Mouse (Mus musculus) neural tube, embryonic 13.5 days (tissue): ENCODE measurements around the gene Parl. TPM values are rescaled to one million over a fixed set of nuclear protein-coding genes. Genes with fewer than 3 reads are reported as not detected.

Source experiments
- ATAC-seq: fragments of 200-750 bp; cut with Nextera tagmentation; 2 replicates; pipeline ENCODE4 v1.8.0; 2017; ENCODE audit warnings: low read depth, mild to moderate bottlenecking, moderate TSS enrichment, moderate library complexity
- H3K27ac ChIP-seq: fragments of 300-500 bp; sonication (generic); replicated peaks from 2 replicates; pipeline ENCODE4 v1.5.1; 2015; ENCODE audit warnings: moderate library complexity, mild to moderate bottlenecking, inconsistent platforms
- H3K27me3 ChIP-seq: fragments of 300-500 bp; sonication (generic); 2 replicates; pipeline ENCODE4 v1.6.1; 2015; ENCODE audit warnings: mild to moderate bottlenecking, inconsistent platforms
- H3K36me3 ChIP-seq: fragments of 300-500 bp; sonication (generic); 2 replicates; pipeline ENCODE4 v1.6.1; 2015; ENCODE audit warnings: mild to moderate bottlenecking, inconsistent platforms
- H3K4me1 ChIP-seq: fragments of 300-500 bp; sonication (generic); replicated peaks from 2 replicates; pipeline ENCODE4 v1.6.1; 2015; ENCODE audit warnings: inconsistent platforms
- H3K4me2 ChIP-seq: fragments of 300-500 bp; sonication (generic); 2 replicates; pipeline ENCODE4 v1.6.1; 2015; ENCODE audit warnings: inconsistent platforms, mild to moderate bottlenecking, moderate library complexity
- H3K4me3 ChIP-seq: fragments of 300-500 bp; sonication (generic); 2 replicates; pipeline ENCODE4 v1.5.1; 2015; ENCODE audit warnings: mild to moderate bottlenecking, inconsistent platforms
- H3K9ac ChIP-seq: fragments of 300-500 bp; sonication (generic); 2 replicates; pipeline ENCODE4 v1.6.1; 2015; ENCODE audit warnings: moderate library complexity, mild to moderate bottlenecking, inconsistent platforms
- H3K9me3 ChIP-seq: fragments of 300-500 bp; sonication (generic); 2 replicates; pipeline ENCODE4 v1.6.1; 2016; ENCODE audit warnings: inconsistent platforms
- WGBS: fragments of 180-500 bp; shearing (Covaris S2); methylation state at CpG from one replicate; pipeline ENCODE4 v1.1.7; 2015; 5-methylcytosine and 5-hydroxymethylcytosine counted together
- polyA plus RNA-seq: library from polyadenylated mRNA; unstranded; fragments of >200 nt; fragmentation: Nextera tagmentation; extraction: Ambion mirVana; gene quantifications from 2 replicates; pipeline ENCODE4 v1.2.1, GENCODE M21; 2015

Parl gene
- polyA plus RNA-seq, 1 experiment from 2014 or later: 77.5 TPM

DNA sequence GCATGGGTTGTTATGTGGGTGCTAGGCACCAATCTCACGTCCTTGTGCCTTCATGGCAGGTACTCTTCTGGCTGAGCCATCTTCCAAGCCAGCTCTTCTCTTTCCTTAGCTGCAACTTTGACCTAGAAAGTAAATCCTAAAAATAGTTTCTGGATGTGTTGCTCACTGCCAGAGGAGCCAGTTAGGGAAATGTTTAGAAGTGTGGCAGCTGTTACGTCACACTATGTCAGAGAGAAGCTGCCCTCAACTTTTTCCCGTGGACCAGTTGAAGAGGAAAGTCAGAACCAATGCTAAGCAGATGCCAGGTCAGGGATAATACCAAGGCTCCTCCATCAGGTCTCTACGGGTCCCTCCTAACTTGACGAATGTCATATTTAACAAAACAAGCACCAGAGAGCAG, 22.8 kb downstream of the Parl start:
- Histone ChIP-seq H3K9me3 (no peaks in the 10 kb centered on the region), H3K36me3 (peaks cover 63% of the 10 kb centered on the region), H3K9ac (no peak overlapping the region), H3K4me1 (no peaks in the 10 kb centered on the region), H3K27me3 (no peaks in the 10 kb centered on the region), H3K4me2 (no peak overlapping the region), H3K27ac (no peak overlapping the region), H3K4me3 (no peak overlapping the region)
- WGBS: 94% methylated on average over 5 of the region's 5 CpGs
- no peak for ATAC-seq

DNA sequence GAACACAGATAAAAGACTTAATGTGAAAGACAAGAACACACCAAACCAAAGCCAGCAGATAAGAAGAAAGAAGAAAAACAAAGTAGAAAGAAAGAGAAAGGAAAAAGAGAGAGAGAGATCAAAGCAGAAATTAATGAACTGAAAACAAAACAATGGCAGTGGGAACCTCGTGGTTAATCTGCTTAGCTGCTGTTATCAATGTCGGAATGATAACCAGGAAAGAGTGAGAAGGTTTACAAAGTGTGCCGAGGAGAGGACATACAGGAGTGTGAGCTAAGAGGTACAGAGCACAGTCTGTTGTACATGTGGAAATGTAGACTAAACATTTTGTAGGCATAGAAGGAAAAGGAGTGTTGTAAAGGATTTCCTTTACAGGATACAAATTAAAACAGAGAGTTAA, 29.2 kb downstream of the Parl start:
- H3K9me3 ChIP-seq: no peaks in the 10 kb centered on the region
- H3K4me2 ChIP-seq: no peak overlapping the region
- no peaks in the 10 kb centered on the region for H3K27me3 ChIP-seq
- H3K27ac ChIP-seq: no peak overlapping the region
- WGBS: 67% methylated on average over 3 of the region's 3 CpGs
- H3K4me1 ChIP-seq: no peaks in the 10 kb centered on the region
- peaks cover 3% of the 10 kb centered on the region for H3K36me3 ChIP-seq
- no peak for ATAC-seq
- H3K4me3 ChIP-seq: no peak overlapping the region
- H3K9ac ChIP-seq: no peak overlapping the region

DNA sequence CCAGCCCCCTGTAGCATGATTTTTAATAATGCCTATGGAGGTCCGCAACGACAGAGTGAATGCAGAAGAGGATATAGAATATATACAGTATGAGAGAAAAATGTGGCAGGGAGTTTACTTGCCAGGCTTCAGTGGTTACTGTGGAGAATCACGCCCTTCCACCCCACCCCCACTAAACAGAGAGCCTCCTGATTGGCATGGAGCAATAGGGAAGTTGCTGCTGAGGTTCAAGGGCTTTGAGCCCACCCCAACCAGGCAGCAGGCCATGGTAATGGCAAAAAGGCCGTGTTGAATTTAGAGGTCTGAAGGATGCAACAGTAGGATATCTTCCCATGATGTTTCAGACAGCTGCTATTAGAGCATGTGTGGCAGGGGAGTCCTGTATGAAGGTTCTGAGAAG, 30.8 kb downstream of the Parl start:
- Histone ChIP-seq H3K4me1 (no peaks in the 10 kb centered on the region), H3K9ac (no peak overlapping the region), H3K36me3 (no peaks in the 10 kb centered on the region), H3K27ac (no peak overlapping the region), H3K4me3 (no peak overlapping the region), H3K9me3 (no peaks in the 10 kb centered on the region), H3K4me2 (no peak overlapping the region), H3K27me3 (no peaks in the 10 kb centered on the region)
- no peak for ATAC-seq
- 86% methylated on average over 4 of the region's 4 CpGs for WGBS

DNA sequence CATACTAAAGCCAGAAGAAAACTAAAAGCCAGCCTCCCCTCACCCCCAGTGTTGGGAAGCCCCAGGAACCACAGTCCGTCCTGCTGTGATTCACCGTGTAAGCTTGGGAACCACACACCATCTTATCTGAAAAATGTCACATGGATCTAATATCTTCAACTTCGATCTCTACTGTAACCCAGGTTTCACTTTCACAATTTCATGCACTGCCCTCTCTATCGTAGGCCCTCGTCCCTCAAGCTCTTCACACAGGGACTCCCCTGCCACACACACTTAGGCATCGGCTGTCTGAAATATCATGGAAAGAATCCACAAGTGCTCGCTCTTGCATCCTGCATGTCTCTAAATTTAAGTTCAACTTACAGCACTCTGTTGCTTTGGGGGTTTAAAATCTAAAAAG, 37.1 kb downstream of the Parl start:
- no peak for ATAC-seq
- 82% methylated on average over 7 of the region's 7 CpGs for WGBS

DNA sequence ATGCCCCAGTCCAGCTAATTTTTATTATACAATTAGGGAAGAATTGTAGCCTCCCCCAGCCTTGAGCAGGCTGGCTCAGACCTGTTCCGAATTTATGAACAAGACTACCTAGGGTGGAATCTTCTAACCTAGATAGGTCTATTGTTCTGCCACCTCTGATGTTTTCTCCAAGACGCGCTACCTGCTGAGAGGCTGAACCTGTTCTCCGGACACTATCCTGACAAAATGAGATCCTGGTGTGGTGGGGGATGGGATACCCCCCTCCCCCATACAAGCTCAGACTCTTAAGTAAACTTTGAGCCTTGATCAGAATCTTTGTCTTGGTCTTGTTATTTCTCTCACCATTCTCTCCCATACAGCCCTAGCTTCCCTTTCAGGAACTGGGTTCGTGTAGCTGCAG, 44.3 kb downstream of the Parl start:
- no peak overlapping the region for H3K4me3 ChIP-seq
- 78% methylated on average over 5 of the region's 5 CpGs for WGBS
- H3K27me3 ChIP-seq: no peaks in the 10 kb centered on the region

More for the DNA sequence above, 37.1 kb downstream of the Parl start:
- H3K9ac ChIP-seq: no peak overlapping the region
- no peak overlapping the region for H3K4me2 ChIP-seq
- H3K9me3 ChIP-seq: no peaks in the 10 kb centered on the region
- no peaks in the 10 kb centered on the region for H3K27me3 ChIP-seq
- no peak overlapping the region for H3K27ac ChIP-seq
- H3K36me3 ChIP-seq: no peaks in the 10 kb centered on the region
- no peak overlapping the region for H3K4me3 ChIP-seq
- H3K4me1 ChIP-seq: no peaks in the 10 kb centered on the region

DNA sequence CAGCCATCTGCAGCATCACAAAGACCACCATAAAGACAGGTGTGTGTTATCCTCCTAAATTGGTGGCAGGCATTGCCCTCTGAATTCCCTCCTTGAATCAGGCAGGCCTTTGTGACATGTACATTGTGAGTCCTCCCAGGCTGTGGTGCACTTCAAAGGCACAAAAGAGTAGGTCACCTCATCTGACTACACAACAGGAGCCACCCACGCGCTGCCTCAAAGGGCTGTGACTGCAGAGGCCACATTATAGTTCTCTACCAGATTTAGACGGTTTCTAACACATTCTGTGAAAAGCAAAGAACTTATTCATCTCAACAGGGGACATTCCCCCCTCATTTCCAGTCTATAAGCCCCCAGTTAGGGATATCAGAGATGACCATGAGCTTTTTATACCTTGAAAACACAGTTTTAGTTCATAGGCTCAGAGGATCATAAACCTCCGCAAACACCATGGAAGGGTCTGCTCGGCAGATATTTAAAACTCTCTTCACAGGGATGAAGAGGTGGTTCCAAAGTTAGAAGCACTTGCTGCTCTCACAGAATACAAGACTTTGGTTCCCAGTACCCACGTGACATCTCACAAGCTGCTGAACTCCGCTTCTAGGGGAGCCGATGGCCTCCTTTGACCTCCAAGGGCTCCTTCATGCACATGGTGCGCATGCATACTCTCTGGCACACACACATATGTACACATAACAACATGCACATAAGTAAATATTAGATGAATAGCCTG, 53.6 kb downstream of the Parl start:
- Histone ChIP-seq H3K4me3 (no peak overlapping the region), H3K9me3 (no peaks in the 10 kb centered on the region), H3K36me3 (no peaks in the 10 kb centered on the region), H3K4me2 (no peak overlapping the region), H3K27ac (no peak overlapping the region), H3K9ac (no peak overlapping the region), H3K27me3 (no peaks in the 10 kb centered on the region), H3K4me1 (no peaks in the 10 kb centered on the region)
- ATAC-seq: no peak
- WGBS: 86% methylated on average over 9 of the region's 9 CpGs

More for the DNA sequence above, 44.3 kb downstream of the Parl start:
- no peak for ATAC-seq
- no peak overlapping the region for H3K27ac ChIP-seq
- H3K4me2 ChIP-seq: no peak overlapping the region
- no peaks in the 10 kb centered on the region for H3K9me3 ChIP-seq
- no peak overlapping the region for H3K9ac ChIP-seq
- no peaks in the 10 kb centered on the region for H3K36me3 ChIP-seq
- H3K4me1 ChIP-seq: no peaks in the 10 kb centered on the region

DNA sequence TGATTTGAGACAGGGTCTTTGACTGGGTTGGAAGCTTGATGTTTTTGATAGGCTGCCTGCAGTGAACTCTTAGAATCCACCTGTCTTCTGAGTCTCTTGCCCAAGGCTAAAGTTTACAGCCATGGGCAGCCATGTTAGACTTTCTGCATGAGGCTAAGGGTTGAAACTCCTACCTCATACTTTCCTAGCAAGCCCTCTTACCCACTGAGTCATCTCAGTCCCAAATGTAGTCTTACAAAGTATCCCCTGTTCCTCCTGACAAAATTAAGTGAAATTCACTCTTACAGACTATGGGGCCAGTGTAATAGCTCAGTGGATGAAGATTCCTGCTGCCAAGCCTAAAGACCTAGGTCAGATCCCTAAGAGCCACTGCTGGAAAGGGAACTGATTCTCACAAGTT, 55.1 kb downstream of the Parl start:
- H3K27ac ChIP-seq: no peak overlapping the region
- ATAC-seq: no peak
- no peak overlapping the region for H3K4me3 ChIP-seq
- H3K27me3 ChIP-seq: peaks cover 3% of the 10 kb centered on the region; the same call in 1 of the 2 replicates
- no peaks in the 10 kb centered on the region for H3K9me3 ChIP-seq
- no peak overlapping the region for H3K9ac ChIP-seq
- no peaks in the 10 kb centered on the region for H3K4me1 ChIP-seq
- H3K4me2 ChIP-seq: no peak overlapping the region
- no peaks in the 10 kb centered on the region for H3K36me3 ChIP-seq

DNA sequence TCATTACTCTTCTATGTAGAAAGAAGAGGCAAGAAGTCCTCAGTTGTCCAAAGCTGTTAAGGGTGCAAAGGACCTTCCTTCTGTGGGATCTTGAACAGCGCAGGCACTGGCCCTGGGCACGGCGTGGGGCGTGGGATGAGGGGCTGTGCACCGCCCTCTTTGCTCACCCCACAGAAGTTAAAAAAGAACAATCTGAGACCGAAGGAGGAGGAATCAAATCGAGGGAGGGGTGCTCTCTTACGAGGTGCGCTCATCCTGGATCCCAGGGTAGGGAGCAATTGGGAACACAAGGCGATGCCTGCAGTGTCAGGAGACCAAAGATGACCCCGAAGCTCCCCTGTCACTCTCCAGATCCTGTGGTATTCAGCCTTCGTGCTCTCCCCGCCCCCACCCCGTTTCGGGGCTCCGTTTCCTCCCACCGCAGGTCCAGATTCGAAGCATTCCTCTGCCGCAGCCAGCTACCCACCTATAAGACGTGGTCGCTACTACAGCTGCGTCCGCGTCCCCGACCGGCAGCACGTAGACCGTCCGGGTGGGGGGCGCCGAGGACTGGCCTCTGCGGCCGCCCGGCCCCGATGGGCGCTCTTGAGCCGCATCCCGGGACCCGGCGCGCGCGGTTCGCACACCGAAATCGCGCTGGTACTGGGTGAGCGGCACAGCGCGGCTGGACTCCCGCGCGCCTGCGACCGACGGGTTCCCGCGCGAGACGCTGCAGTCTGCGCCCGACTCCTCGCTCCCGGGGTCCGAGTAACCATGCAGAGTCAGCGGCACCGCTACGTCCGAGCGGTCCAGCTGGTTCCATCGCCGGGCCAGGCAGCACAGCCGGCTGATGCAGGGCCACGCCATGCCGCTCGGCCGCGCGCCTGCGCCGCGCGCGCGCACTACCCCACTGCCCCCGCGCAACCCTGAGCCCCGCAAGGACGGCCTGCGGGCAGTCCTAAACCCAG, 61.4 kb downstream of the Parl start, which contains the start of gene Map6d1:
Map6d1 (minus strand) TSS at position 891 of the 947 bp plus-strand sequence.
- Histone ChIP-seq H3K4me3 (peak within 1 kb of the TSS; percentile 74), H3K27me3 (peaks cover 7% of the 10 kb centered on the region; the same call in 1 of the 2 replicates), H3K36me3 (no peaks in the 10 kb centered on the region), H3K4me2 (peak within 1 kb of the TSS; percentile 72), H3K4me1 (peaks cover 18% of the 10 kb centered on the region), H3K27ac (peak within 1 kb of the TSS; percentile 81), H3K9ac (peak within 1 kb of the TSS; percentile 82), H3K9me3 (no peaks in the 10 kb centered on the region)
- WGBS: under 1% methylated on average over 82 of the region's 90 CpGs
- peak; percentile 90 for ATAC-seq

DNA sequence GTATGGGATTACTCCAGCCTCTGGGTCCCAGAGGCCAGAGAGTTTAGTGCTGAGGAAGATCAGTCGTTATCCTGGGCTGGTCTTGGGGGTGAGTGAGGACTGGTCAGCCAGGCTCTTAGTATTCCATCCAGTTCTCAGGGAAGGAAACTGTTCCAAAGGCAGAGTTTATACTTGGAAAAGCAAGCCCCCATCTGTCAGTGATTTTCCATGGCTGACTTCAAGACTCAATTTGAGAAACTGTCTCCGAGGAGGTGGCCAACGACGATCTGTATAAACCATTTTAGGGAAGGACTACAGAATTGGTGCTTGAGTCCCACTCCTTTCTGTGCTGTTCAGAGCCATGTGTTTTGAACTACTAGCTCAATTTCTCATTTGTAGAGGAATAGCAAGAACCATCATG, 63.5 kb downstream of the Parl start:
- ATAC-seq: no peak
- WGBS: 93% methylated on average over 4 of the region's 4 CpGs
- Histone ChIP-seq H3K4me3 (no peak overlapping the region), H3K27me3 (peaks cover 7% of the 10 kb centered on the region; the same call in 1 of the 2 replicates), H3K36me3 (peaks cover 19% of the 10 kb centered on the region), H3K4me1 (peaks cover 18% of the 10 kb centered on the region), H3K4me2 (no peak overlapping the region), H3K9ac (no peak overlapping the region), H3K27ac (no peak overlapping the region), H3K9me3 (no peaks in the 10 kb centered on the region)

DNA sequence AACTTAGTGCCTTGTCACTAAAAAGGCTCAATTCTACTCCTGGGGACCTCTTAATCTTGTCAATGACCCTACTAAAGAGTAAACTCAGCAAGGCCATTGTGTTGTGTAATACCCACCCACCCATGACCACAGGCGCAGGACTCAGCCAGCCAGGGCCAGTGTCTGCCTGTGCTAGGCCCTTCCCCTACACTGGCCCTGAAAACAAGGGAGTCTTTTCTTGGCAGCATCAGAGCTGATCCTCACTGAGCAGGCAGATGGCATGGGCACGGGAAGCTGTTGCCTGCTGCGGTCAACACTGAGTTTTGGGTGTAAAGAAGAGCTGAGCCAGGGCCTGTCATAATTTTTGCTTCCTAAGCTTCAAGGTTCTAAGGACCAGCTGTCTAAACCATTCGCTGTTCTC, 64.8 kb downstream of the Parl start:
- no peak for ATAC-seq
- Histone ChIP-seq H3K9ac (no peak overlapping the region), H3K27me3 (peaks cover 7% of the 10 kb centered on the region; the same call in 1 of the 2 replicates), H3K4me1 (peaks cover 18% of the 10 kb centered on the region), H3K27ac (peak overlapping the region; percentile 24; the same call in 1 of the 2 replicates), H3K4me2 (no peak overlapping the region), H3K4me3 (no peak overlapping the region), H3K9me3 (no peaks in the 10 kb centered on the region), H3K36me3 (peaks cover 28% of the 10 kb centered on the region)
- 55% methylated on average over 4 of the region's 4 CpGs for WGBS

DNA sequence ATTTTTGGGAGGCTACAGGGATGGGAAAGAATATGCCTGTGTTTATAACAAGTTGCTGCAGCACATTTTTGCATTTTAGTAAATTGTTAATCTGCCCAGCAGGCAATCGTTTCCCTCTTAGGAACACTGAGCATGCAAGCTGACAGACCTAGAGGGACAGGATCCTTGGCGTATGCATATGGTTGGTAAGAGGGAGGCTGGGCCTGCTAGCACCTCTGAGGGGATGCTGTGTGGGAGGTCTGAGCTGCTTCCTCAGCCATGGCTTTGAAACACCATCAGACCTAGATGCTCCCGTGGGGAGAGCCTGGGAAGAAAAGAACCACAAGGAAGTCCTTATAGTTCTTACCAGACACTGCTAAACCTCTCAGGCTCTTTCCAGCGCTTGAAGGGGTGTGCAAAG, 67.8 kb downstream of the Parl start:
- ATAC-seq: no peak
- Histone ChIP-seq H3K9ac (no peak overlapping the region), H3K4me2 (no peak overlapping the region), H3K4me1 (peaks cover 7% of the 10 kb centered on the region), H3K27me3 (no peaks in the 10 kb centered on the region), H3K4me3 (no peak overlapping the region), H3K27ac (no peak overlapping the region), H3K9me3 (no peaks in the 10 kb centered on the region), H3K36me3 (peaks cover 55% of the 10 kb centered on the region)
- WGBS: 58% methylated on average over 4 of the region's 4 CpGs
